Mouse (Mus musculus): ENCODE measurements around the gene Ism2.
A peak's percentile ranks its signal among the peaks of the same experiment; 100 is the strongest.
"Not testable (repeated sequence)": the region's sequence is repeated elsewhere in the genome, so short reads cannot be mapped to it uniquely, and the experiment has no call there.

Ism2 gene

GRCm38 (mm10) chr12:87299657-87300440, at the start of gene Ism2:
Ism2 (minus strand) TSS chr12:87299705.
- DNase-seq, result peak; percentile 5 to 16

- DNase-seq, result no peak
Measured at GRCm38 (mm10) chr12:87348029-87348428, 48.5 kb upstream of the Ism2 start.

- DNase-seq, result no peak
Measured at GRCm38 (mm10) chr12:87347511-87347910, 48.0 kb upstream of the Ism2 start.

- no peak for DNase-seq
Measured at GRCm38 (mm10) chr12:87343084-87343605, 43.6 kb upstream of the Ism2 start.

GRCm38 (mm10) chr12:87338082-87338481, 38.6 kb upstream of the Ism2 start:
- no peak for DNase-seq

GRCm38 (mm10) chr12:87334886-87335285, 35.4 kb upstream of the Ism2 start:
- no peak for DNase-seq

- DNase-seq, result no peak
Measured at GRCm38 (mm10) chr12:87333794-87334193, 34.3 kb upstream of the Ism2 start.

GRCm38 (mm10) chr12:87332511-87332910, 33.0 kb upstream of the Ism2 start:
- no peak for DNase-seq

GRCm38 (mm10) chr12:87331908-87332307, 32.4 kb upstream of the Ism2 start:
- no peak for DNase-seq

GRCm38 (mm10) chr12:87331053-87331456, 31.6 kb upstream of the Ism2 start:
- DNase-seq, result no peak

GRCm38 (mm10) chr12:87330213-87330612, 30.7 kb upstream of the Ism2 start:
- no peak for DNase-seq

- no peak for DNase-seq
Measured at GRCm38 (mm10) chr12:87328025-87328424, 28.5 kb upstream of the Ism2 start.

- no peak for DNase-seq
Measured at GRCm38 (mm10) chr12:87327610-87328009, 28.1 kb upstream of the Ism2 start.

- no peak for DNase-seq
Measured at GRCm38 (mm10) chr12:87325452-87325851, 25.9 kb upstream of the Ism2 start.

GRCm38 (mm10) chr12:87319229-87319628, 19.7 kb upstream of the Ism2 start:
- no peak for DNase-seq

- no peak for DNase-seq
Measured at GRCm38 (mm10) chr12:87317951-87318350, 18.4 kb upstream of the Ism2 start.

- DNase-seq, result no peak
Measured at GRCm38 (mm10) chr12:87313098-87313497, 13.6 kb upstream of the Ism2 start.

- DNase-seq, result not testable (repeated sequence)
Measured at GRCm38 (mm10) chr12:87306584-87306844, 7.0 kb upstream of the Ism2 start.

GRCm38 (mm10) chr12:87305767-87306583, 6.5 kb upstream of the Ism2 start:
- DNase-seq, result no peak

GRCm38 (mm10) chr12:87301189-87301588, 1.7 kb upstream of the Ism2 start:
- no peak for DNase-seq

GRCm38 (mm10) chr12:87300441-87300690, 861 bp upstream of the Ism2 start:
- DNase-seq, result no peak

- DNase-seq, result no peak
Measured at GRCm38 (mm10) chr12:87299037-87299656, 358 bp downstream of the Ism2 start.

GRCm38 (mm10) chr12:87293934-87294333, 5.6 kb downstream of the Ism2 start:
- DNase-seq, result no peak

- DNase-seq, result no peak
Measured at GRCm38 (mm10) chr12:87289100-87289499, 10.4 kb downstream of the Ism2 start.

All from thymus, postnatal 36 days (tissue).